Mouse (Mus musculus): ENCODE measurements at regions not wholly inside any gene's neighbourhood (a gene's known extent, or its start where the extent isn't known, plus 50 kb on each side); places are given as distances from the start of the nearest gene placed in this dataset.

DNA sequence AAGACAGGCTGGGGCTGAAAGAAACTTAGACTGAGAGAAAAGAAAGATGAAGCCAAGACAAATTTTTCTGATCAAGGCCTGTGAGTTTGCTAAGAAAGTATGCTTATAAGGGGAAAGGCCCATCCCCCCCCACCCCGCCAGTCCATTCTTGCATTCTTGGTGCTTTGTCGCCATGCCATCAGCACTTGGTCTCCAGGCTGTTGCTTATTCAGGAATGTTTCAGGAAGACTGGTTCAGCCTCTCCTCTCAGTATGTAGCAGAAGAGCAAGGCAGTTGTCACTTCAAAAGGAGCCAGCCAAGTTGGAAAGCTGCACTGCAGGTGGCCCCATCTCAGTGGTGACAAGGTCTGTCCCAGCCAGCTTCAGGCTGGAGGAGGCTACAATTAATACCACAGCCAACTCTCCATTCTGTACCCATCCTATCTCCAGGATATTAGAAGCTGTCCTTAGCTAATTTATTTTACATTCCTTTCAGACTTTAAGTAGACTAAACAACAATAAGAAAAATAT lies 555.8 kb downstream of the Trib2 start:
- TF ChIP-seq CTCF (IDR thresholded peaks at IDR 0.05; ENCODE audit: extremely low read depth, insufficient read depth, insufficient read length, insufficient replicate concordance) (no peak), POLR2A (IDR thresholded peaks at IDR 0.05; ENCODE audit: low read depth, low read length) (no peak)
